Mouse (Mus musculus) cerebellum, adult 2 months (tissue): Measurements from ENCODE around the gene Sprn. TPM values are rescaled to one million over a fixed set of nuclear protein-coding genes. Genes with fewer than 3 reads are reported as not detected.

Experiments
- DNase-seq, 2 experiments: peaks; one replicate each; pipeline ENCODE4 v3.0.0; 2021
- H3K27ac ChIP-seq: fragments of 200-500 bp; 2 replicates; pipeline ENCODE4 v1.5.1; 2012; ENCODE audit warnings: low read length, control low read depth, inconsistent platforms; ENCODE audit not compliant: insufficient read depth
- H3K27me3 ChIP-seq: fragments of 200-500 bp; 2 replicates; pipeline ENCODE4 v1.6.1; 2012; ENCODE audit warnings: inconsistent platforms, mild to moderate bottlenecking, low read length, moderate library complexity; ENCODE audit not compliant: control insufficient read depth, insufficient read depth
- H3K4me1 ChIP-seq: fragments of 200-500 bp; 2 replicates; pipeline ENCODE4 v1.6.1; 2011; ENCODE audit warnings: low read length; ENCODE audit not compliant: control insufficient read depth, insufficient read depth
- H3K4me3 ChIP-seq: fragments of 200-500 bp; replicated peaks from 2 replicates; pipeline ENCODE3; 2011; ENCODE audit warnings: mild to moderate bottlenecking, low read depth, low read length, control low read depth; ENCODE audit not compliant: insufficient read depth
- CTCF ChIP-seq: fragments of 200-500 bp; IDR thresholded peaks from 2 replicates; pipeline ENCODE4 v1.5.1; 2011; ENCODE audit warnings: low read depth, mild to moderate bottlenecking, control low read depth, low read length, moderate library complexity, borderline replicate concordance; ENCODE audit not compliant: insufficient read depth
- POLR2A ChIP-seq: fragments of 200-500 bp; IDR thresholded peaks from 2 replicates; pipeline ENCODE4 v1.6.1; 2011; ENCODE audit warnings: low read length, control low read depth, borderline replicate concordance; ENCODE audit not compliant: insufficient read depth
- WGBS: fragments of 180-500 bp; shearing (Covaris S2); methylation state at CpG from one replicate; pipeline ENCODE4 v1.1.7; 2018; 5-methylcytosine and 5-hydroxymethylcytosine counted together
- polyA plus RNA-seq: library from polyadenylated mRNA; depleted of rRNA; stranded (reverse); fragments of >200 nt; gene quantifications from 2 replicates; pipeline ENCODE4 v1.2.3, GENCODE M21; 2012; rRNA removed

Gene Sprn
- polyA plus RNA-seq, result 25.9 and 27.7 TPM in 2 replicates

GRCm38 (mm10) chr7:140154218-140154927 lies at the start of gene Sprn:
Sprn (minus strand) TSS chr7:140154877.
- 1% methylated on average over 28 of the region's 28 CpGs for WGBS
- no peaks in the 10 kb centered on the region for H3K27me3 ChIP-seq
- peak within 1 kb of the TSS; percentile 91 for H3K27ac ChIP-seq
- H3K4me3 ChIP-seq, result peak within 1 kb of the TSS; percentile 94
- peak; percentile 79 to 81 for DNase-seq
- 0 out of 2 replicates have a peak, but pooled peaks have one; percentile 34 for TF ChIP-seq POLR2A
- TF ChIP-seq CTCF, result no peak
- H3K4me1 ChIP-seq, result peaks cover 6% of the 10 kb centered on the region; the same call in 1 of the 2 replicates

GRCm38 (mm10) chr7:140201090-140201489 lies 46.4 kb upstream of the Sprn start:
- WGBS, result 83% methylated on average over 4 of the region's 4 CpGs
- TF ChIP-seq CTCF, result no peak
- no peak for TF ChIP-seq POLR2A
- H3K27ac ChIP-seq, result no peak overlapping the region
- no peak for DNase-seq
- no peaks in the 10 kb centered on the region for H3K27me3 ChIP-seq
- no peaks in the 10 kb centered on the region for H3K4me1 ChIP-seq
- H3K4me3 ChIP-seq, result no peak overlapping the region

- Histone ChIP-seq H3K27ac (no peak overlapping the region), H3K27me3 (no peaks in the 10 kb centered on the region), H3K4me1 (no peaks in the 10 kb centered on the region), H3K4me3 (no peak overlapping the region)
- 80% methylated on average over 8 of the region's 8 CpGs for WGBS
- DNase-seq, result no peak
- TF ChIP-seq CTCF (no peak), POLR2A (no peak)
These were observed 41.3 kb upstream of the Sprn start for GRCm38 (mm10) chr7:140196002-140196401.

- no peak for DNase-seq
- 80% methylated on average over 4 of the region's 4 CpGs for WGBS
- no peak overlapping the region for H3K27ac ChIP-seq
- H3K4me1 ChIP-seq, result no peaks in the 10 kb centered on the region
- no peak overlapping the region for H3K4me3 ChIP-seq
- TF ChIP-seq CTCF (no peak), POLR2A (no peak)
- no peaks in the 10 kb centered on the region for H3K27me3 ChIP-seq
These were observed 39.4 kb upstream of the Sprn start for GRCm38 (mm10) chr7:140194031-140194430.

- no peak for DNase-seq
- Histone ChIP-seq H3K27me3 (no peaks in the 10 kb centered on the region), H3K27ac (no peak overlapping the region), H3K4me3 (no peak overlapping the region), H3K4me1 (no peaks in the 10 kb centered on the region)
- TF ChIP-seq CTCF (no peak), POLR2A (no peak)
- WGBS, result 78% methylated on average over 2 of the region's 2 CpGs
These were observed 38.2 kb upstream of the Sprn start for GRCm38 (mm10) chr7:140192851-140193250.

- no peak for DNase-seq
- no peaks in the 10 kb centered on the region for H3K27me3 ChIP-seq
- H3K4me1 ChIP-seq, result no peaks in the 10 kb centered on the region
- no peak overlapping the region for H3K27ac ChIP-seq
- no peak overlapping the region for H3K4me3 ChIP-seq
- 50% methylated on average over 2 of the region's 2 CpGs for WGBS
- no peak for TF ChIP-seq CTCF
- no peak for TF ChIP-seq POLR2A
These were observed 37.8 kb upstream of the Sprn start for GRCm38 (mm10) chr7:140192445-140192844.

- TF ChIP-seq POLR2A, result no peak
- Histone ChIP-seq H3K27me3 (no peaks in the 10 kb centered on the region), H3K4me1 (no peaks in the 10 kb centered on the region), H3K27ac (no peak overlapping the region), H3K4me3 (no peak overlapping the region)
- DNase-seq, result no peak
- 52% methylated on average over 1 of the region's 1 CpGs for WGBS
These were observed 35.8 kb upstream of the Sprn start for GRCm38 (mm10) chr7:140190435-140190834.
